Mouse (Mus musculus) ovary, postnatal 36 days (tissue): Measurements from ENCODE around the gene Gm4707.
"Not testable (repeated sequence)": the region's sequence is repeated elsewhere in the genome, so short reads cannot be mapped to it uniquely, and the experiment has no call there.

ENCODE experiments used
- DNase-seq: peaks from one replicate; pipeline ENCODE4 v3.0.0; 2022; ENCODE audit warnings: low spot score, mixed read lengths

Gene Gm4707

DNA sequence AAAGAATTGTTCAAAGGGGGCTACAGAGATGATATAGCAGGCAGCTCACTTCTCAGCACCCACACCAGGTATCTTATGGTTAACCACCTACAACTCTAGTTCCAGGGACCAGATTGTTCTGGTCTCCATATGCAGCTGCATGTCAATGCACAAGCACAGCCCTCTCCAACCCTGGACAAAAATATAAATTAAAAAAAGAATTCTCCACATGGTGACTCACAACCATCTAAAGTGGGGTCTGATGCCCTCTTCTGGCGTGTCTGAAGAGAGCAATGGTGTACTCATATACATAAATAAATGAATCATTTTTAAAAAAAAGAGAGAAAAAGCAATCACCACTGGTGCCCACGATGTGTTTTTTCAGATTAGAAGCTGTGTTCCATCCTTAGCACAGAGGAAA lies 15.0 kb downstream of the Gm4707 start:
- no peak for DNase-seq

DNA sequence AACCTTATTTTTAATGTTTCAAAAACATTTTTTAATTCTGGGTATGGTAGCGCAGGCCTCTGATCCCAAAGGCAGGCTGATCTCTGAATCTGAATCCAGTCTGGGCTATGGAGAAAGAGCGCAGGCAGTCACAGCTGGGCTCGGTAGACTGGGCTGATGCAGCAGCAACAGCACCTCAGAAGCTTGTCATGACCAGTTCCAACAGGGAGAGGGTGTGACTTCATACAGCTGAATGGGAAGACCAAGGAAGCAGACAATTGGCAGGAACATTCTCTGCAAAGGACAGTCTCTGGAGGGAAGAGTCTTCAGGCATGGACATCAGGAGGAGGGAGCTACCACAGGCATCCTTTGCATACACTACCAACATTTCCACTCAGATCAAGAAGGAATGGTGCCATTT lies 15.6 kb downstream of the Gm4707 start:
- no peak for DNase-seq

DNA sequence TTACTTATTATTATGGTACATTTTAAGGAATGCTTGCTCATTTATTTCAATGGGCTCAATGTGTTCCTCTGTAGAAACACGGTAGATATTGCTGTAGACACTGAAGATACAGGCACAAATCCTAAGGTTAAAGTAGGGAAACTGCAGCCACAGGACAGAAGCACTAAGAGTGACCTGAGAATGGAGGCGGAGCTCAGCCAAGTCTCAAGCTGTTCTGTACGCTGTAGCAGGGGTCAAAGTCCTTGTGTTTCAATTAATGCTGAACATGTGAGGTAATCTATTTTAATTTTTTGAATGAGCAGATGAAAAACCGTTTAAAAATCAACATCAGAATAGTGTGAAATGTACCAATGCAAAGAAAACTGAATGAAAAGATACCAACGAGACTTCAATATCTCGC lies 16.4 kb downstream of the Gm4707 start:
- no peak for DNase-seq

DNA sequence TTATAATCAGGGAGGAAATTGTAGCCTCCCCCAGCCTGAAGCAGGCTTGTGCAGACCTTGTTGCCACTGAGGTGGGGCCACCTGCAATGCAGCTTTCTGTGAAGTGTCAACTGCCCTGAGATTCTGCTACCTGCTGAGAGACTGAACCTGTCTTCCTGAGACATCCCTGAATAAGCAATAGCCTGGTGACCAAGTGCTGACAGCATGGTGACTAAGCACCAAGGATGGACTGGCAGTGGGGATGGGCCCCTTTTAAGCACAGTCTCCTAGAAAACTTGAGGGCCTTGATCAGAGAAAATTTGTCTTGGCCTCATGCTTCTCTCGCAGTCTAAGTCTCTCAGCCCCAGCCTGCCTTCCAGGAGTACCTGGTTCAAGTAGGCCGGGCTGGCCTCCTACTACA lies 37.2 kb downstream of the Gm4707 start:
- DNase-seq, result not testable (repeated sequence)

DNA sequence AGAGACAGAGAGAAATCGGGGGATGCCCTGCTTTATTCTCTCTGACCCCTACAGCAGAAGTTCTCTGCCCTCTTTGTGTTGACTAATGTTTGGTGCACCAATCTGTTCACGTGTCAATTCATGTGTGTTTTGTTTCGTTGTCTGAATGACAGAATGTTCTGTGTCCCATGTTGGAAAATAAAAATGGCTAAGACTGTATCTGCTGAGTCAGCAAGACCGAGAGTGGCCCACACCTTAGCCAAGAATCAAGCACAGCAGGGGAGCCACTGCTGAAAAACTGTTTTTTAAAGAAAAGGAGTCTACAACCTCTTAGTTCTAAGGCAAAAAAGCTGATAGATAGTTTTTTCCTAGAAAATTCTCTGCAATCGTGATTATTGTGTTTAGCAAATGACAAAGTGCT lies 40.3 kb downstream of the Gm4707 start:
- not testable (repeated sequence) for DNase-seq

DNA sequence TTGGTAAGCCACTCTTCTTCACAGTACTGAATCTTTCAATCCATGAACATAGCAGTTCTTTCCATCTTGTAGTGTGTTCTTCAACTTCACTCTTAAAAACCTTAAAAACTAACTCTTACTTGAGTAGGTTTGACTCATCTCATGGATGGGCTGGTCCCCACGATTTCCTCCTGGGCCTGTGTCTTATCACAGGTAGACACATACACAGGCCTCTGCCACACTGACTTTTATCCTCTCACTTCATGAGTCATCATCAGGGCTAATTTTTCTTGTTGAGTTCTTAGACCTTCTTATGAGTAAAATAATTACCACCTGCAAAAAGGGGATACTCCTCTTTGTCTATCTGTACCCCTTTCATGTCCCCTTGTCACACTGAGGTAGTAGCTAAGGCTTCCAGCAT lies 42.7 kb downstream of the Gm4707 start:
- DNase-seq, result no peak
